Mouse (Mus musculus) lung, embryonic 16.5 days (tissue): ENCODE measurements around the gene Mea1. TPM values are rescaled to one million over a fixed set of nuclear protein-coding genes. Genes with fewer than 3 reads are reported as not detected.

Experiments used
- ATAC-seq: fragments of 200-750 bp; cut with Nextera tagmentation; 2 replicates; pipeline ENCODE4 v1.8.0; 2017; ENCODE audit warnings: low read depth, mild to moderate bottlenecking, moderate library complexity
- H3K27ac ChIP-seq: fragments of 300-500 bp; sonication (generic); 2 replicates; pipeline ENCODE4 v1.5.1; 2014; ENCODE audit warnings: mild to moderate bottlenecking, control low read depth, low read length
- H3K27me3 ChIP-seq: fragments of 300-500 bp; sonication (generic); 2 replicates; pipeline ENCODE4 v1.6.1; 2014; ENCODE audit warnings: low read depth, low read length, mixed read lengths; ENCODE audit not compliant: control insufficient read depth, insufficient read depth
- H3K36me3 ChIP-seq: fragments of 300-500 bp; sonication (generic); 2 replicates; pipeline ENCODE4 v1.6.1; 2014; ENCODE audit warnings: low read length; ENCODE audit not compliant: control insufficient read depth, insufficient read depth
- H3K4me1 ChIP-seq: fragments of 300-500 bp; sonication (generic); replicated peaks from 2 replicates; pipeline ENCODE4 v1.6.1; 2014; ENCODE audit warnings: low read length, mixed read lengths; ENCODE audit not compliant: control insufficient read depth, insufficient read depth
- H3K4me2 ChIP-seq: fragments of 300-500 bp; sonication (generic); 2 replicates; pipeline ENCODE4 v1.6.1; 2014; ENCODE audit warnings: low read depth, low read length, control low read depth
- H3K4me3 ChIP-seq: fragments of 300-500 bp; sonication (generic); 2 replicates; pipeline ENCODE4 v1.5.1; 2014; ENCODE audit warnings: mild to moderate bottlenecking, low read length, control low read depth
- H3K9ac ChIP-seq: fragments of 300-500 bp; sonication (generic); 2 replicates; pipeline ENCODE4 v1.6.1; 2014; ENCODE audit warnings: low read length, control low read depth
- H3K9me3 ChIP-seq: fragments of 300-500 bp; sonication (generic); 2 replicates; pipeline ENCODE4 v1.6.1; 2016; ENCODE audit warnings: low read length; ENCODE audit not compliant: control insufficient read depth
- WGBS: fragments of 180-500 bp; shearing (Covaris S2); extraction: QIAGEN DNeasy Blood & Tissue Kit; methylation state at CpG from one replicate; pipeline ENCODE4 v1.1.7; 2014; 5-methylcytosine and 5-hydroxymethylcytosine counted together
- polyA plus RNA-seq: library from polyadenylated mRNA; unstranded; fragments of >200 nt; fragmentation: Nextera tagmentation; extraction: Ambion mirVana; gene quantifications from 2 replicates; pipeline ENCODE4 v1.2.1, GENCODE M21; 2015

The Mea1 gene
- polyA plus RNA-seq, 1 experiment from 2014 or later: 129 TPM

- 79% methylated on average over 3 of the region's 3 CpGs for WGBS
- ATAC-seq: no peak
- Histone ChIP-seq H3K9ac (no peak overlapping the region), H3K4me2 (no peak overlapping the region), H3K4me3 (no peak overlapping the region), H3K9me3 (no peaks in the 10 kb centered on the region), H3K27me3 (no peaks in the 10 kb centered on the region), H3K27ac (no peak overlapping the region), H3K4me1 (peaks cover 20% of the 10 kb centered on the region), H3K36me3 (peaks cover 5% of the 10 kb centered on the region; the same call in 1 of the 2 replicates)
These were observed 21.3 kb downstream of the Mea1 start for GRCm38 (mm10) chr17:46699912-46700311.

- no peak for ATAC-seq
- Histone ChIP-seq H3K4me1 (peaks cover 25% of the 10 kb centered on the region), H3K4me3 (no peak overlapping the region), H3K36me3 (peaks cover 5% of the 10 kb centered on the region; the same call in 1 of the 2 replicates), H3K9me3 (no peaks in the 10 kb centered on the region), H3K4me2 (no peak overlapping the region), H3K27ac (no peak overlapping the region), H3K27me3 (no peaks in the 10 kb centered on the region), H3K9ac (no peak overlapping the region)
- WGBS: 71% methylated on average over 12 of the region's 12 CpGs
These were observed 22.9 kb downstream of the Mea1 start for GRCm38 (mm10) chr17:46701489-46701888.

GRCm38 (mm10) chr17:46702100-46702499 lies 23.5 kb downstream of the Mea1 start:
- Histone ChIP-seq H3K4me2 (no peak overlapping the region), H3K4me1 (peaks cover 25% of the 10 kb centered on the region), H3K27ac (no peak overlapping the region), H3K27me3 (no peaks in the 10 kb centered on the region), H3K9me3 (no peaks in the 10 kb centered on the region), H3K36me3 (peaks cover 5% of the 10 kb centered on the region; the same call in 1 of the 2 replicates), H3K4me3 (no peak overlapping the region), H3K9ac (no peak overlapping the region)
- 86% methylated on average over 12 of the region's 12 CpGs for WGBS
- ATAC-seq: no peak

- 84% methylated on average over 5 of the region's 5 CpGs for WGBS
- Histone ChIP-seq H3K9ac (no peak overlapping the region; the same call in 1 of the 2 replicates), H3K4me3 (no peak overlapping the region), H3K9me3 (no peaks in the 10 kb centered on the region), H3K27ac (no peak overlapping the region), H3K36me3 (peaks cover 5% of the 10 kb centered on the region; the same call in 1 of the 2 replicates), H3K27me3 (no peaks in the 10 kb centered on the region), H3K4me1 (peaks cover 25% of the 10 kb centered on the region), H3K4me2 (peak overlapping the region; percentile 77; the same call in 1 of the 2 replicates)
- ATAC-seq: no peak
These were observed 23.9 kb downstream of the Mea1 start for GRCm38 (mm10) chr17:46702506-46702905.

- 2% methylated on average over 41 of the region's 41 CpGs for WGBS
These were observed 25.6 kb downstream of the Mea1 start for GRCm38 (mm10) chr17:46703971-46704886.

GRCm38 (mm10) chr17:46704887-46705835 lies 26.6 kb downstream of the Mea1 start, which contains the start of gene Ppp2r5d:
Gene Ppp2r5d, minus strand, starts transcription at chr17:46705111.
- Histone ChIP-seq H3K36me3 (no peaks in the 10 kb centered on the region), H3K27ac (peak within 1 kb of the TSS; percentile 97), H3K4me2 (peak within 1 kb of the TSS; percentile 77), H3K9ac (peak within 1 kb of the TSS; percentile 93), H3K9me3 (no peaks in the 10 kb centered on the region), H3K4me3 (peak within 1 kb of the TSS; percentile 85), H3K27me3 (no peaks in the 10 kb centered on the region), H3K4me1 (peaks cover 25% of the 10 kb centered on the region)
- ATAC-seq: peak; percentile 96
- under 1% methylated on average over 48 of the region's 48 CpGs for WGBS

More at GRCm38 (mm10) chr17:46703971-46704886, 25.6 kb downstream of the Mea1 start:
- peak overlapping the region; percentile 85 for H3K4me3 ChIP-seq
- ATAC-seq: peak; percentile 86
- peak overlapping the region; percentile 93 for H3K9ac ChIP-seq
- peak overlapping the region; percentile 77 for H3K4me2 ChIP-seq
- H3K4me1 ChIP-seq: peaks cover 25% of the 10 kb centered on the region
- H3K36me3 ChIP-seq: peaks cover 5% of the 10 kb centered on the region; the same call in 1 of the 2 replicates
- H3K27me3 ChIP-seq: no peaks in the 10 kb centered on the region
- H3K27ac ChIP-seq: peak overlapping the region; percentile 97
- H3K9me3 ChIP-seq: no peaks in the 10 kb centered on the region

- no peak overlapping the region for H3K4me3 ChIP-seq
- H3K4me2 ChIP-seq: no peak overlapping the region
- no peak overlapping the region for H3K27ac ChIP-seq
- H3K27me3 ChIP-seq: no peaks in the 10 kb centered on the region
- peaks cover 25% of the 10 kb centered on the region for H3K4me1 ChIP-seq
- no peaks in the 10 kb centered on the region for H3K36me3 ChIP-seq
- no peaks in the 10 kb centered on the region for H3K9me3 ChIP-seq
- whole genome bisulfite sequencing: 86% methylated on average over 14 of the region's 14 CpGs
- no peak for ATAC-seq
- H3K9ac ChIP-seq: no peak overlapping the region
These were observed 27.9 kb downstream of the Mea1 start for GRCm38 (mm10) chr17:46706375-46707089.

GRCm38 (mm10) chr17:46710959-46711597 lies 32.5 kb downstream of the Mea1 start, which contains the start of gene Pex6:
Gene Pex6, plus strand, starts transcription at chr17:46711463.
- peak; percentile 93 for ATAC-seq
- Histone ChIP-seq H3K9ac (peak within 1 kb of the TSS; percentile 95), H3K4me2 (peak within 1 kb of the TSS; percentile 81), H3K36me3 (peaks cover 14% of the 10 kb centered on the region), H3K4me1 (peaks cover 6% of the 10 kb centered on the region), H3K27ac (peak within 1 kb of the TSS; percentile 82), H3K4me3 (peak within 1 kb of the TSS; percentile 98), H3K9me3 (no peaks in the 10 kb centered on the region), H3K27me3 (no peaks in the 10 kb centered on the region)
- 6% methylated on average over 36 of the region's 36 CpGs for WGBS
